Mouse (Mus musculus) MEL-GATA-1-ER (cell line): ENCODE data around the gene Cacnb3.
A peak's percentile ranks its signal among the peaks of the same experiment; 100 is the strongest.
"Not testable (repeated sequence)": the region's sequence is repeated elsewhere in the genome, so short reads cannot be mapped to it uniquely, and the experiment has no call there.

ENCODE experiments used
- DNase-seq: peaks from one replicate; pipeline ENCODE4 v3.0.0-alpha.2; 2012; ENCODE audit warnings: low read depth; ENCODE audit errors: extremely low read depth

Cacnb3 gene

DNA sequence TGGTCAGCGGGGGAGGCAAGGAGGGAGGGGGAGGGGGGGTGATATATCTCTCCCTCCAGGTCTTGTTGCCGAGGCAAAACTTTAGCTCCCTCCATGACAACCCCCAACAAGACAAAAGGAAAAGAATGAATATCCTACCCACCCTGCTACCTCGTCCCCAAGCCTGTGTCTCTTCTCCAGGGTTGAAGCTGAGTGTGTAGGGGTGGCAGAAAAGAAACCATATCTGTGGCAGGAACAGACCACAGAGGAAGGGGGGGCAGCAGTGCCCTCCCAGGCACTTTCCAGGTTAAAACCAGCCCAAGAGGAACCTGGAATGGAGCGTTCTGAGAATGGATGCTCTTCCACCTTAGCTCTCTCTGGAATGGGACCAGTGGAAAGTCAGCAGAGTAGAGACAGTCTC lies at the start of gene Cacnb3:
Cacnb3 (plus strand) TSS at position 301 of the 400 bp plus-strand sequence.
- no peak for DNase-seq

DNA sequence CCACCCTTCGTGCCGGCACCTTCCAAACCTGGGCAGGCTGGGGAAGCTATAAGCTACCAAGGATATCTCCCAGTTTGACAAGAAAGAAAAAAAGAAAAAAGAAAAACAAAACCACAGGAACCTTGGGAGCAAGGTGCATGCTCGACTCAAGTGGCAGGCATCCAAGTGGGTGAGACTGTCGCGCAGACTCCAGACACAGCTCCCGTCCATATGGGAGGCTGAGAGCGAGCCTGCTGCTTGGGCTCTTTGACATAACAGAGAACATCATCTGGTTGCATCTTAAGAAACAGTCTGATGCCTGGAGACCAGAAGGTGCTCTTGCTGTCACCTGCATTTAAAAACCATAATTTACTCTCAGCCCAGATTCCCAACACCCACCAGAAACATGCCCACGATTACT lies 48.2 kb upstream of the Cacnb3 start:
- DNase-seq = no peak

DNA sequence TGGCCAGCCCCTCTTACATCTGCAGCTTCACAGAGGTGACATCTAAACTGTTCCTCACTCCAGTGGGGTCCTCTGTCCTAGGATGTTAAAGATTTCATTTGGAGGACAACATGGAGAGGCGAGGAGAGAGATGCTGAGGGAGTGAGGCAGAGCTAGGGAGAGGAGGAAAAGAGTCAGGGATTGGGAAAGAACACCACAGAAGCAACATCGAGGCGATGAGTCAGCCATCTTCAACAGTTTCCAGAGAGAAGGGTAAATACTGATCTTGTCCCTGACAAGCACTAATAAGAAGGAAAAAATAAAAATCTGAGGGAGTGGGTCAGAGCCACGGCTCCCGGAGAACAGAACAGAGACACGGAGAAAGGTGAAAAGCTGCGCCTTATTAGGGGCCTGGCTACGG lies 47.6 kb upstream of the Cacnb3 start:
- no peak for DNase-seq

DNA sequence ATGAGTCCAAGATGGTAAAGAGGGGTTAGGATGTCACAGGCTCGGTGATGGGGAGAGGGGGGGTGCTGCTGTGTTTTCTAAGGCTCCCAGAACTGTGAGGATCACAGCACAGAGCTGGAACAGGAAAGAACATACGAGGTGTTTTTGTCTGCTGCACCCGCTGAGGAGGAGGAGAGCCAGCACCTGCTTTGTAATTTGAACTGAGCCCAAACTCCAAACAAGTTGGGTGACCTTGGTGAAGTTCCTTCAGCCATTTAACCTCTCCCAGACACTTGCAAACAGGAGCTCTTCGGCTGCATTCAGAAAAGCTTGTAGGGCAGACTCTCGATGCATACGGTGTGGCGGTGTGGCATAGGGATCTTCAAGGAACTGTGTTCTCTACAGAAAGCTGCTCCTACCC lies 45.2 kb upstream of the Cacnb3 start:
- DNase-seq = no peak

DNA sequence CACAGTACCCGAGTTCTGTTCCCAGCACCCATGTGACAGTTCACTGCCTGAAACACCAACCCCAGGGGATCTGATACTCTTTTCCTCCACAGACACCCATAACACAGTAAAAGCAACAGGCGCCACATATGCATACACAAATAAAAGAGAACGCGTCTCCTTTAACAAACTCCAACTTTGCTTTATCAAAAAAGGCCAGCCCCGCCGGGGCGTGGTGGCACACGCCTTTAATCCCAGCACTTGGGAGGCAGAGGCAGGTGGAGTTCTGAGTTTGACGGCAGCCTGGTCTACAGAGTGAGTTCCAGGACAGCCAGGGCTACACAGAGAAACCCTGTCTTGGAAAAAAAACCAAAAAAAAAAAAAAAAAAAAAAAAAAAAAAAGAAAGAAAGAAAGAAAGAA lies 44.5 kb upstream of the Cacnb3 start:
- not testable (repeated sequence) for DNase-seq

DNA sequence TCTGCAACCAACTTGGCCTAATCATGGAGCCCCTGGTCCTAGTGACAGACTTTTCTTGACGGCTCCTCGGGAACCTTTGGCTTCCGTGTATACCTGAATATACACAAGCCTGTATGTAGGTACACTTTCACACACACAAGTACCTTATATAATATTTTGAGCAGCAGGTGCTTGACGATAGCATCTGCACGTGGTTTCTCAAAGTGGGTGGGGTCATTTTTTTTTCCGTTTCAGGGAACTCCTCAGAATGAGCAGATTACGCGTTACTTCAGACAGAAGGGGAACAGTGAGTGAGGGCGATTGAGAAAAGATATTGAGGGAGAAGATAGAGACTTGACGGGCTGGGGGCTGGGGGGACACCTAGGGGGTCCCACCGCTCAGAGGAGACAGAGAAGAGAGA lies 42.9 kb upstream of the Cacnb3 start:
- no peak for DNase-seq

DNA sequence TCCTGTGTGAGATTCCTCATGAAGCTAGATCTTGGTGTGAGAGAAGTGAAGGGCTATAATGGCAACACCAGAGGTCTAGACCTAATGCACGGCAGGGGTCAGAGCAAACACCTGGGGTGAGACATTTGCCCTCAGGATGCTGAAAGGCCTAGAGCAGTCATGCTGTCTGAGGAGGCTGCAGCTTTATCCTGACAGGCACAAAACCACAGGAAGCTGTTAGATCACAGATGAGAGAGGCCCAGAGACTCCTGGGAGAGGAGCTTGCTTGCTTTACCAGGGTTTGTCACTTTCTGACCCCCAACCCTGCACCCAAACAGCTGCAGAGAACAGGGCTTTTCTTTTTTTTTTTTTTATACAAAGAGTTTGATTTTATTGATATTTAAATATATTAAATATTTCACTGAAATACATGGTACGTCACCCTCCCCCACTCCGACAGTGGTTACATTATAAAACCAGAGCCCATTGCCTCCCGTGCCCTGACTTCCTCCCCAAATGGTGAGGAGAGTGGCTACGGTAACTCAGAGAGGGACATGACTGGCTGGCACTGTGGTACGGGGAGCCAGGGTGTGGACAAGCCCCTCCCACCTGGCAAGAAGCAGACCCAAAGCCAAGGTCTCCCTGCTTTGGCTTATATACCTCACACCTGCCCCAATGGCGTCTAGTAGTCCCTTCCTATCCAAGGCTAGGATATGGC lies 40.9 kb upstream of the Cacnb3 start:
- no peak for DNase-seq

DNA sequence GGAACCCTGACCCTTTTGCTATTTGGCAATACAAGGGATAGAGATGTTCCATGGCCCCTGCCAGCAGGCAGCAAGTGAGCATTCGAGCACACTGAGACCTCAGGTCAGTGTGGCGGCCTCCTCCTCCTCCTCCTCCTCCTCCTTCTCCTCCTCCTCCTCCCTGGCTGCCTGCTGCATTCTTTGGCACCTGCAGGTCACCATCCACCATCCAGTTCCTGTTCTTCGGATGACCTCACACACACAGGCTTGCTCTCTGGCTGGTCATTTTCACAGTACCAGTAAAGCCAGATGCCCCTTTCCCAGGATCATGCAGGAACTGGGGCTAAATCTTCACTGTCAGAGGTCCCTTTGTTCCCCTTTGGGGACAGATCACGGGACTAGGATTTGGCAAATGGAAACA lies 39.2 kb upstream of the Cacnb3 start:
- no peak for DNase-seq

DNA sequence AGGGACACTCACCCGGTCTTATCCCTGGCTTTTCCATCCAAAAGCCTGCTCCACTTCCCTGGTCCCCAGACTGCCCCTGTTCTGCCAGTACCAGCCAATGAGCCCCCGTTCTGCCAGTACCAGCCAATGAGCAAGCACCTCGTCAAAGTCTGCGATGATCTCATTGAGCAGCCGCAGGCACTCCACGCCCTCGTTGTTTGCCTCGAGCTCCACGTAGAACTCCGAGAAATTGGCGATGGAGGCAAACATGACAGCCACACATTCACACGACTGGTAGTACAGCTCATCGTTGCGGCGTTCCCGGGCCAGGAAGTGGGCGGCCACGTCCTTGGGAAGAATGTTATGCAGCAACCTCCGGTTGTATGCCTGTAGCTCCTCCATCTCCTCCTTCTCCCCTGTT lies 36.4 kb upstream of the Cacnb3 start:
- DNase-seq = no peak

DNA sequence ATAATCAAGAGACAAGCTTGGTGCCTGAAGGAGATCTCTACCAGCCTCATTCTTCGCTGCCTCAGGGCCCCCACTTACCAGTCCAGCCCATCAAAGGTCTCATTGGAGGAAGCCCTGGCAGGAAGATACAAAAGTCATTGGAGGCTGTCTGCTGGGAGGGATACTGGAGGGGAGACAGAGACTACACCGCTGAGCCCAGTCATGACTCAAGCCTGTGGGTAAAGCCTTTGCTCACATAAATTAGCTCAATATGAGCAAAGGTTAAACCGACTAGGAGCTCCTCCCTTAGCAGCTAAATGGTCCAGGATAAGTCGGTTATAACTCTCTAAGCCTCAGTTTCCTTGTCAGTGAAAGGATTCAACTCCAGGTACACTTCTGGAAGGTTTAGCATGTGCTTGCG lies 35.6 kb upstream of the Cacnb3 start:
- no peak for DNase-seq

DNA sequence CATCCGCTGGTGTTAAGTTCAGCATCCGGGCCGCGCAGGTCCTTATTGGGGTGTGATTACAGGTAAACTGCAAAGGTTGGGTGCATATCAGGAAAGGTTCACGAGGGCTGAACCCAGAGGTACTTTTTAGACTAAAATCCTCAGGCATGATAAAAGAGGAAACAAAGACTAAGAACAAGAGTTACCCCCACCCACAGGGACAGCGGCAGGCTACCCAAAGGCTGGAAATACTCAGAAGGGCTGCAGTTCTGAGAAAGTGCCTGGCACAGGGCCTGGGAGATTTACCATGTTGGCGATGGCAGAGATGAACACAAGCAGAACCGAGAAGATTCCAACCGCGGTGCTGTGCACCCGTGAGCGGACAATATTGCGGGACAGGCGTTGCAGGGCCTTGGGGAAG lies 34.0 kb upstream of the Cacnb3 start:
- DNase-seq = no peak

DNA sequence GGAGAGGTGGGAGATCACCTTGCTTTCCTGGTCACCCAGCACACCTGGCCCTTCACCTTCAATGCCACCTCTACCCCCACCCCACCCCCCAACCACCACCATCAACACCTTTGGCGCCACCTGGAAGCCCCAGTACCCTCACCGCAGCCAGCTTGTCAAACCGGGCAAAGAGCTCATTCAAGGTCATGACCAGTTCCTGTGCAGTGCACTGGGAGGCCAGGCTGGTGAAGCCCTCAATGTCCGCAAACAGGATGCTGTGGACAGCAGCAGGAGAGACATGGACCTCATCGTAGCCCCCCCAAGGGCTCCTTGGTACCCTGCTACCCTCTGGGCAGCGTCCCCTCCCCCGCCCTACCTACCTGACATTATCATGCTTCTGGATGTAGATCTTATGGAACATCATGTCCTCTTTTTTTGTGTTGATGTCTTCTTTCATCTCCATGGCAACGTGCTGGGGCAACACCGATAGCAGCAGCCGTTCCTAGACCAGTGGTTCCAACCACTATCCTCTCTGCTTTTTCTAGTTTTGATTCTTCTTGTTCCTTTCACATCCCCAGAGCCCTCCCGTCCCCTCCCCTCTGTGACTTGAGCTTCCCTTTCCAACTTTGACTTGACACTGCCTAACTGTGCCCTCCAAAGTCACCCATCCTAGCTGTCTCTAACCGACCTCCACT lies 30.5 kb upstream of the Cacnb3 start:
- DNase-seq = no peak

DNA sequence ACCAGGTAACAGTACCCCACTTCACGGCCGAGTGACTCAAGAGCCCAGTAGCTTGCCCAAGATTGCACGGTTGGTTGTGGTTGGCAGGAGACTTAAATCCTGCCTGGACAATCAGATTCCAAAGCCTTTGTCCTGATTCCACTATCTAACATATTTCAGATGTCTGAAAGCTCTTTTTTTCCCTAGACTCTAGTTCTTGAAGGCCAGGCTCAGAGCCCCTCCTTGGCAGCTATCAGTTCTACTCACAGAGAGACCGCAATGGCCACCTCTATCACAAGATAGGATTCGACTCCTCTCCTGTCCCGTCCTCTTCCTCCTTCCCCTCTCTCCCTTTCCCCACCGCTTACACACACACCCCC lies 28.8 kb upstream of the Cacnb3 start:
- no peak for DNase-seq

DNA sequence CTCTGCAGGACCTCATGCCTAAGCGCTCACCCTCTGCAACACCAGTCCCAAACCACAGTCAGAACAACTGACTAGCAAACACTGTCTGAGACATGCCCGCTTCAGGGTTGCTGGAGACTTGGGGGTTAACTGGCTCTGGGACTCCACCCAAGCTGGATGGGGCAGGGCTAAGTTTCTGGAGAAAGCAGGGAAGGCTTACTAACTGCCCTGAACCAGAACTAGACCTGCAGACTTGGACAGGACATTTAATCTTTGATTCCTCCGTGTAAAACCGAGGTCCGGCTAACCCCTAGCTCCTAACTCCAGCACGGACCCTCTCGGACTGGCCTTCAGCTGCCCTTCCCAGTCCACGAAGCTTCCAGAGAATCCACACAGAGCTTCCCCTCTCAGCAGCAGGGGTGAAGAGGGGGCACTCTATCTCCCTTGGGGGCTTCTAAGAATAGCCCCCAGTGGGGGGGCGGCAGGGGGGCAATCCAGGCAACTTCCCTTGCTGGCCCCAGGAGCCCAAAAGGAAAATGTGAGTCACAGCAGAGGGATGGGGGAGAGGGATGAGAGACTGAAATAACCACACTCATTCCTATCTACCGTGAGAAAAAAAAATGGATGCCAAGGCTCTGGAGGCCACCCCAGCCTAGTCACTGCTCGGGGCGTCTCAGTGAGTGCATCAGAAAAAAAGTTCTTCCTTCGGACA lies 28.3 kb upstream of the Cacnb3 start:
- DNase-seq = peak; percentile 77

DNA sequence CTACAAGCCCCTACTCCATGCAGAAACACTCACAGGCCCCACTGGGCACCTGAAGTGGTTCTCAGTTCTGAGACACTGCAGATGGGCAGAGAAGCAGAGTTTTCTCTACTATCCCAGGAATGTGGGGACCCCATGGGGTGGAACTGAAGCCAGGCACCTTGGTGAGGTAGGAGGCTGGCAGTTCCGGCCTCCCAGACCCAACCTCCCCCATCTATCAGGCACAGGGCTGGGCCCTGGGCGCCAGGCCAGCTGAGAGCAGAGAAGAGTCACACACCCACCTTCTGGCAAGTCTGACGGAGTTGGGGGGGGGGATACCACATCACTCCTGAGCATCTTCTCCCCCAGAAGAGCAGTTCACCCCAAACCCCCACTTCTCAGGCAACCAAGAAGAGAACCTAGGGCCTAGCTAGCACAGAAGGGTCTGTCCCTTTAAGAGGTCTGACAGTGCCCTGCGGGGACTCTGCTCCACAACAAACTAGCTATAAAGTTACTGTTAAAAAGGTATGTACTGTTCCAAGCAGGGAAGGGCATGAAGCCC lies 27.6 kb upstream of the Cacnb3 start:
- peak; percentile 72 for DNase-seq

DNA sequence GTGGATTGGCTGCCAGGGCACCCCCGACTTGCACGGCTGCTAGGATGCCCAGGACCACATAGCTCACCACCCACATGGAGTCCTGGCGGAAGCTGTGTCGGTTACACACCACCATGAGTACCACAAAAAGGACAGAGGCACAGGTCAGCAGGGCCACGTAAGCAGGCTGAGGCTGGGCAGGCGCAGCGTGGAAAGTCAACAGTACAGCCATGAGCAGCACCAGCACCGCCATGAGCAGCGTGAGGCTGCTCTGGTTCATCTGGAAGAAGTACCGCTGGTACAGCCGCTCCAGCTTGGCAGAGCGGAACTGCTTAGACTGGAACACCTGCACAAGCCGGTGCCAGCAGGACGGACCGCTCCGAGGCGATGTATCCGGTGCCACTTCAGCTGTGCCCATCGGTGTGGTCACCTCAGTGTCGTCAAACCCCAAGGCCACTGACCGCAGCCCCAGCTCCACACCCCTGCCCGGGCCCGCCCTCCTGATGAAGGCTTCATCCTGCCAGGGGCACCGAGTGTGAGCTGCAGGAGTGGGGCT lies 26.5 kb upstream of the Cacnb3 start:
- DNase-seq = no peak

DNA sequence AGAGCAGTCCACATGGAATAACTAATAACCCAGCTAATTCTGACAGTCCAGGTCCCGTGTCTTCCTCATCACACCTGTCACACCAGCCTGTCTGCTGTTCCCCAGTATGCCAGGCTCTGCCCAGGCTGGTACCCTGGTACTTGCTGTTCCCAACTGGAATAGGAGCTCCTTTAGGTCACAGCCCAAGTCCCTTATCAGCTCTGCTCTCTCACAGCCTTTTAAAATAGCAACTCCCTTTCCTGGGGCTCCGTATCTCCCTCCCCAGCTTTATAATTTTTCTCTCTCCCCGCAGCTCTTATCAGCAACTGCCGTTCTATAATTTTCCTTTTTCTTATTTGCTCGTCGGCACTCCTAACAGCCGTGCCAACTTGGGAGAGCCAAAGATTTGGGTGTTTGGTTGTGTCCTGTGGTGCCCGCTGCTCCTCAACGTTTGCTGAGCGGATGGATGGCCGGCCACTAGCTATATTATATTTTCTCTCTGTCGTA lies 24.5 kb upstream of the Cacnb3 start:
- peak; percentile 98 for DNase-seq

DNA sequence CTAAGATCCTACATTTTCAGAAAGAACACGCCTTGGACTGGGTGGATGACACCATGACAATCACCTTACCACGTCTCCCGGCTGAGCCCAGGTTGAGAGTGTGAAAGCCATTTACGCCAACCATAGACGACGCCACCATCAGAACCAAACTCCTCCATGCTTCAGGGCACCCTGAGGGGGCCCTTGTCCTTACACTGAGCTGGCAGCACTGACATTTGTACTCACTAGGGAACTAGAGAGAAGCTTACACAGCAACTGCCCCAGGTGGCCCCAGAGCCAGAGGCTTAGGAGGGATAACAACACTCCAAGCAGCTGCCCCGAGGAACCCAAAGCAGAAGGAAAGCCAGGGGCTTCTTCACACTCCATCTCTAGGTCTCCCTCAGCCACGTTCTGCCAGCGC lies 23.9 kb upstream of the Cacnb3 start:
- DNase-seq = peak; percentile 41

DNA sequence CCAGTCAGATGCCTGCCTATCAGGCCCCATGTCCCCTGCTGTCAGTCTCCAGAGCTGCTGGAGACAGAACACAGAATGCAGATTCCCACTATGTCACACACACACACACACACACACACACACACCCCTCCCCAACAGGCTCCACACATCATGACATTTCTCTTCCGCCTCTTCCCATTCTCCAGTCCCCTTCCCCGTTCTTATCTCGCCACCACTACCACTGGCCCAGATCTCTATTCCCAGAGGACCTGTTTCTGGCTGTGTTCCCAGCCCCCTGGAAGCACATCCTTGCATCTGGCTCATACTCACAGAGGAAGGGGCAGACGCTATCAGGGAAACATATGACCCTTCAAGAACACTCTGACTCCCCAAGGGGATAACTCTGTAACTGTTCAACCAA lies 23.1 kb upstream of the Cacnb3 start:
- peak; percentile 43 for DNase-seq

DNA sequence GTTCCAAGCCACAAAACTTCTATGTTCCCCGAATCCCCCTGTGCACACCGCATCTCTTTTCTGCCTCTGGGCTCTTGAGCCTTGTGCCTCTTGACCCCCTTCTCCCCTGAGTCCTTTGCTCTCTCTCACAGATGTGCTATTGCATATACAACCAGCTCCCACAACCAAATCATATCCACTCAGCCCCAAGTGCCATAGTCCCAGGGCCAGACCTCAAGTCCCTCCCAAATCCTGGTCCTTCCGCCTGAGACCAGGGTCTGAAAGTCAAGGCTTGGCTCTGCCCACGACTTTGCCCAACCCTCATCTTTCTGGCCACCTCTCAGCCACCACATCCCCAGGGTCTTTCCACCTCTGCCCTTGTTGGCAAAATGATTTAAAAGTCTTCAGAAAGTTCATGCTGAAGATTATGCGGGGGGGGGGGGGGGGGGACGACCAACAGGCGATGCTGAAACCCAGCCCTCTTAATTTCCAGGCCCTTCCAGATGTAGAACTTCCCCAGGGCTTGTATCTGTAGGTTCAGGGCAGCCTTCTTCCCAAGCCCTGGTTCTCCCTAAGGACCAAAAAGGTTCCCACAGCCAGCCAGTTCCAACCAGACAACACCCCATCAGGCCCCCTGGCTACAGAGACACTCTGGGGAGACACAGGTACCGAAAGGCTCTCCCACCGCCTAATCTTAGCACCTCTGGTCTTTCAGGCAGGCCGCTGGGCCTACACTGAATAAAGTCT lies 22.4 kb upstream of the Cacnb3 start:
- peak; percentile 33 for DNase-seq

DNA sequence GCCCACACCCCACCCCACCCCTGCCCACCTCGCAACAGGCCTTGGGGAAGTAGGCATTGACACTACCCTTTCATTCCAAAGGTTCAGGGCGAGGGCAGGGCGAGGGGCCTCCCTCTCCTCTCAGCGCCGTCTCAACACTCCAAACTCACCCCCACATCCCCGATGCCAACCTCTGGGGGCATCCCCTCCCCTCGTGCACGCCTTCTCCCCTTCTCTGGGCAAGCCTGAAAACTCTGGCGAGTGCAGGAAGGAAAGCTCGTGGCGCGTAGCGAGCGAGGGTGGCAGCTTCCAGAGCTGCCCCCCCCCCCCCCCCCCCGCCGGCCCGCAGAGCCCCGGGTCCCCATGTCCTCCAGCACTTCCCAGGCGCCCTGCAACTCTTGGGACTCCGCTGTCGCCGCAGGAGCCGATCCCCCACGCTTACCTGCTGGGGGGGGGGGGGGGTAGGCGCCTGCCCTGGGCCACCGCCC lies 21.8 kb upstream of the Cacnb3 start:
- DNase-seq = no peak
